Mouse (Mus musculus) megakaryocyte, adult 5-6 weeks (primary cell): ENCODE data around the gene Taf1c. TPM values are rescaled to one million over a fixed set of nuclear protein-coding genes. Genes with fewer than 3 reads are reported as not detected.

ENCODE experiments used
- ATAC-seq: 2 replicates; pipeline ENCODE4 v1.8.0; 2016; ENCODE audit warnings: mild to moderate bottlenecking, inconsistent platforms; ENCODE audit not compliant: poor library complexity, severe bottlenecking
- total RNA-seq, 2 experiments: library from RNA; stranded (forward) in 1 of 2; stranded (reverse) in 1 of 2; fragments of 153-499, 151-499 nt in 1 of 2; fragments of 221-1000, 200-1000 nt in 1 of 2; gene quantifications; 2 replicates each; pipeline versions ENCODE4 v1.2.3 to v1.2.4; 2015 to 2017

Taf1c gene
- total RNA-seq, 2 experiments from 2014 or later: 3.1 to 5.8 TPM

GRCm38 (mm10) chr8:119624916-119625315, 19.9 kb upstream of the Taf1c start:
- no peak for ATAC-seq

GRCm38 (mm10) chr8:119623744-119624143, 18.7 kb upstream of the Taf1c start:
- ATAC-seq: no peak

- no peak for ATAC-seq
Measured at GRCm38 (mm10) chr8:119623061-119623460, 18.0 kb upstream of the Taf1c start.

DNA sequence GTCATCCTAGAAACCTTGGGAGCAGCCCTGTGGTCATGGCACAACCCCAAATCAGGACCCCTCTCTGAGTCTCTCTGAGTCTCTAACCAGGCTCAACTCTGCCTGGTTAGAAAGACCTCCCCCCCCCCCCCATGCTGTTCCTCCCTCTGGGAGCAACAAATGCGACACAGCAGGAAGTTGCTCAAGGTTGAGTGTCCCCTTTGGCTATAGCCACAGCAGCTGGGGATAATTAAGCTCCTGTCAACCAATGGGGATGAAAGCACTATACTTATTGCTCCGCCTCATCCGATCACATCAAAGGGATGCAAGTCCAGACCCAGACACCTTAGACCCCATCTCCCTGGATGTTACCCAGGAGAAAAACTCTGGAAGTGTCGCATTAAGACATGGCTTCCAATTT, 17.5 kb upstream of the Taf1c start:
- ATAC-seq: no peak

DNA sequence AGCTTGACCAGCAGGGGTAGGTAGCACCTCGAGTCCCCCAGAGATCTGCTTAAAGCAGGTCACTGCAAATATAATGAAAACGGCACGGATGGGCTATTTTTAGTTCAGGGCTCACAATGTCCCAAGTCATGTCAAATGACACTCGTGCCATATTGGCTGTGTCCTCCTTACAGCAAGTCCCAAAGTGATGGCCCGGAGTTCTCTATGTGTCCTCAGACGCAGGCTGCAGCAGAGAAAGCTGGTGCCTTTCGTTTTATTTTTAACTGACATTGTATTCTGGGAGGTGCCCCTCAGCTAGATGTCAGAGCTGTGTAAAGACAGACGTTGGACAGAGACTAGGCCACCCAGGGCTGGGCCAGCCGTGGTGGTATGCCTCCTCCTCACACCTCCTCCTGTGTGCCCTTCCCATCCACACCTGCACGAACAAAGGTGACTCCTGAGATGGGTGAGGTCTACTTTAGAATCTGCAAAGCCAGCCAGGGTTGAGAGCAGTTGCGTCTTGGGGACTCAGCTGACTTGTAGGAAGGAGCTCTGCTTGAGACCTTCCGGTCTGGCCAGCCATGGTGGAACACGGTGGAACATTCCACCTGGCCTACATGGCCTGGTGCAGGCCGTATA, 15.9 kb upstream of the Taf1c start:
- no peak for ATAC-seq

DNA sequence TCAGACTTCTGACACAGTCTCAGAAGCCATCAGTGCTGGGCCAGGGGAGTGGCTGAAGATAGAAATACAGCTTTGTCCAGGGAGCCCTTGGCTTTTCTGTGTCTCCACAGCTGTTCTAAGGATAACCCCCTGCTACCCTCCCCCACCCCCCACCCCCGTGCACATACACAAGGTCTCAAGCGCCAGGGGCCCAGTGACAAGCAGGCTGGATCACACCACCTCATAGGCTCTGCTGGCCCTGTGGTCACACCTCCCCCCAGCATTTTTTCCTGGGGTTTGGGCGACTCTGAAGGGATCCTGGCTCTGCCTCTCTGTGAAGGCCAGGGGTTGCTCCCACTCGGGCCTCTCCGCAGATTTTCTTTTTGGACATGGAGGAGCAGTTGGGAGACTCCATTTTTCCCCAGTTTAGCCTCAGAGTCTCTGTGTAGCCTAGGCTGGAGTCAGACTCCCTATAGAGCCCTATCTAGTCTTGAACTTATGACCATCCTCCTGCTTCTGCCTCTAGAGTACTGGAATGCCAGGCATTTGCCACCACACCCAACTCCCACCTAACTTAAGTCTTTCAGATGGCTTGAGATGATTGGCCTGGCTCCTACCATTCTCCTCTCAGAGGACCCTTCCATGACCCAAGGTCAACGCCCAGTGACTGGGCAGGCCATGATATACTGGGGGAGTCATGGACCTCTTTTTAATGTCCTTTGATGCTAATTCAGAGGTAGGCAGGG, 15.3 kb upstream of the Taf1c start:
- no peak for ATAC-seq

GRCm38 (mm10) chr8:119618887-119619286, 13.9 kb upstream of the Taf1c start:
- ATAC-seq: no peak

DNA sequence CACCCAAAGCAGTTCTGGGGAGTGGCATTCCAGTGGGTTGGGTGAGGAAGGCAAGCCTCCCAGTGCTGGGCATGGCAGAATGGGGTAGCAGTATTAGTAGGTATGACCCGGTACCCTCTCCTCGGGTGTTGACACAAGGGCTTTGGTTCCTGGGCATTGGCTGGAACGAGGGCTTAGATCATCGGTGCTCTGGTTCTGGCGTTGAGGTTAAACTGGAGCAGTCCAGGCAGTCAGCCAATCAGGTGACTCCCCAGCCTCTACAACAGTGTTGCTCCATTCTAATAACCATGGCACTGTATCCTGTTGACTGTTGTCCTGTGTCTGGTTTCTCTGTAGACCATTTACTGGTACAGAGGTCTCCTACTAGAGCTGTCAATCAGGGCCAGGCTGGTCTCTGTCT, 12.6 kb upstream of the Taf1c start:
- no peak for ATAC-seq

- ATAC-seq: no peak
Measured at GRCm38 (mm10) chr8:119616811-119617210, 11.8 kb upstream of the Taf1c start.

DNA sequence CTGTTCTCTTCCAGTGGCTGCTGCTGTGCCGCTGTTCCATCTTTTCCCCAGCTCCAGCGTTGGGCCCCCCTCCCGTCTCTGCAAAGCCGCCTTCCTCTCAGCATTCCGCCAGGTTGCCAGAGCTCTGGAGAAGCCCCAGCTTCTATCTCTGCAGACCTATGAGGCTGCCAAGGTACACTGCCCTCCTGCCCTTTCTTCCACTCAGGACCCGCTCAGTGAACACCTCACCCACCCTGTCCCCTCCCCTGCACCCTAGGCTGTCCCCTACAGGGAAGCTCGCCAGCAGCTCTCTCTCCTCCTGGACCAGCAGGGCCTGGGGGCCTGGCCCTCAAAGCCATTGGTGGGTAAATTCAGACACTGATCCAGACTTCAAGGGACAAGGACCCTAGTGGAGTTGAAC, 11.3 kb upstream of the Taf1c start:
- no peak for ATAC-seq

- no peak for ATAC-seq
Measured at GRCm38 (mm10) chr8:119615096-119615495, 10.1 kb upstream of the Taf1c start.

DNA sequence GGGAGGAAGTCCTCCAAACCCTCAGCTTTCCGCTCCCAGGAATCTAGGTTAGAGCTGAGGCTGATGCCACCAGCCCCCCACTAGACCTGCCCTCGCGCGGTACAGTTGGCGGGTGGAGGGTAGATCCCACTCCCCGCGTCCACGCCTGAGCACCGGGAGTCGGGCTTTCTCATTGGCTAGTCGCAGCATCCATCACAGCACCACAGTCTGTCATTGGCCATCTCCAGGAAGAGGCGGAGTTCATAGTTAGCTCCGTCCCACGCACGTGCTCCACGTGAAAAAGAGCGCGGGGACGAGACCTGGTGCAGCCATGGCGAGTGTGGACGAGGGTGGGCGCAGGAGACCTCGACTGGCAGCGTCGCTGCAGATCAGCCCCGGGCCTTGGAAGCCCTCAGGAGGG, 7.4 kb upstream of the Taf1c start, which contains the start of gene Adad2:
Adad2 (plus strand) TSS at position 277 of the 400 bp plus-strand sequence.
- no peak for ATAC-seq

DNA sequence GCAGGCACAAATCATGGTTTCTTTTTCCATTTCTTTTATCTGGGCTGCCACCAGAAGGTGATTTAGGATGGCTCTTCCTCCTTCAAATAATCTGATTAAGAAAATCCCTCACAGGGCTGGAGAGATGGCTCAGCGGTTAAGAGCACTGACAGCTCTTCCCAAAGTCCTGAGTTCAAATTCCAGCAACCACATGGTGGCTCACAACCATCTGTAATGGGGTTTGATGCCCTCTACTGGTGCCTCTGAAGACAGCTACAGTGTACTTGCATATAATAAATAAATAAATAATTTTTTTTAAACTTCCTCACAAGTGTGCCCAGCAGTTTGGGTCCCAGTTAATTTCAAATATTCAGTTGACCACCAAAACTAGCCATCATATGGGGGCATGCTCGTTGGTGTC, 1.2 kb upstream of the Taf1c start:
- no peak for ATAC-seq

DNA sequence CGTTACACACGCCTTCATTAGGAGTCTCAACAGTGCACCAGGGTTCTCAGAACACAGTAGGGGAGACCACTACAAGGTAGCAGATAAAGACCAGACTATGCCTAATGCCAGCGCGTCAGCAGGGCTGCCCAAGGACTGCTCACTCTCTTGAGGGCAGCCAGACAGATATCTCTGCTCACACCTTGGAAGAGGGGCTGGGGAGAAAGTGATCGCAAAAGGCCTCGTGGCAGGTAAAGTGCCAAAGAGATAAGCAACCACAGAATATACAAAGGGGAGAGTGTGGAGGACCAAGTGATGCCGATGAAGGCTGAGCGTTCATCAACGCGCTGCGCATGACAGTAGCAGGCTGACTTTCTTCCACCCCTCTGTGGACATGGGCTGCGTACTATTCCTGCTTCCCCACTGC, 621 bp downstream of the Taf1c start:
- peak; percentile 30 for ATAC-seq

DNA sequence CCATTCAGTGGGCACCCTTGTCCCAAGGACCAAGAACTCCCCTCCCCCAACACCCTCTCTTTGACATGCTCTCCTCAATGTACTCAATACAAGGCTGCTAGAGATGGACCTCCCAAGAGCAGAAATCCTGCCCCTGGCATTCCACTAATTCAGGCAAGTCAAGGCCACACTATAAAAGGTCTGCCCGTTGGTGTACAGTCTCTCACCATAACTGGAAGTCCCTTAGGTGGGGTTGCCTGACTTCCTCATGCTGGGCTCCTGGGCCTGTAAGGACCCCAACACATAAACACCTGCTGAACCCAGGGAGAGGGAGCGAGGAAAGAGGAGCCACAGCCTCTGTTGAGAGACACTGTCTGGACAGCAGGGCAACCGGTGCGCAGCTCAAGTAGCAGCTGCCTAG, 1.3 kb downstream of the Taf1c start:
- no peak for ATAC-seq

- no peak for ATAC-seq
Measured at GRCm38 (mm10) chr8:119591456-119591855, 13.6 kb downstream of the Taf1c start.

- ATAC-seq: no peak
Measured at GRCm38 (mm10) chr8:119590348-119590747, 14.7 kb downstream of the Taf1c start.

DNA sequence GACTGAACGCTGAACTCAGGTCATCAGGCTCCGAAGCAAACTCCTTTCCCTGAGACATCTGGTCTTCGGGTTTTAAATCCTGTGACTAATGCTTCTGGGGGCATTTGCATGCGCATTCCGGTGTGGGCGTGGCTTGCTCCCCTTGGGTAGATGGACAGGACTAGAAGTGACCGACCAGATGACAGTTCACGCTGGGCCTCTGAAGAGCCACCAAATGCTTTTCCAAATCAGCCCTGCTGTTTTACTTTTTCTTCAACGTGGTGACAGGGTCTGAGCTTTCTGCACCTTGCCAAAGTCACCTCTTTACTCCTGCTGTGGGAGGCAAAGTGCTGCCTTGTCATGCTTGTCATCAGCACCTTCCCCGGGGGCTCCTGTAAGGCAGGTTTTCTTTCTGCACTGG, 16.2 kb downstream of the Taf1c start:
- no peak for ATAC-seq

- no peak for ATAC-seq
Measured at GRCm38 (mm10) chr8:119588321-119588720, 16.7 kb downstream of the Taf1c start.

DNA sequence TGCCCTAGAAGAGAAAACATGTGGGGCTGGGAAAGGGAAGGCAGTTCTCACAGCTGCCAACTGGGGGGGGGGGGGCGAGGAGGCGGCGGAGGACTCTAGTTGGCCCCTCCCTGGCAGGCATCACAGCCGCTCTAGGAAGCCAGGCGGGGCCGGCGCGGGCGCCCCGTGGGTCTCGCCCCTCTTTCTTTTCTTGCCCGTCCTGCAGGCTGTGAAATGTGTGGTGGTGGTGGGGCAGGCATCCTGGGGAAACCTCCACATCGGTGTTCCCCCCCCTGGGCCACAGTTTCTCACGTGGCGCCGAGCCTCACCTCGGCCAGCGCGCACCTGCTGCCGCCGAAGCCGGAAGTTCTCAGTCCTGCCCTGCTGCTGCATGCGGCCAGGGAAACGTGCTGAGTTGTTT, 19.1 kb downstream of the Taf1c start:
- ATAC-seq: peak; percentile 87

- ATAC-seq: no peak
Measured at GRCm38 (mm10) chr8:119580441-119581161, 24.4 kb downstream of the Taf1c start.

DNA sequence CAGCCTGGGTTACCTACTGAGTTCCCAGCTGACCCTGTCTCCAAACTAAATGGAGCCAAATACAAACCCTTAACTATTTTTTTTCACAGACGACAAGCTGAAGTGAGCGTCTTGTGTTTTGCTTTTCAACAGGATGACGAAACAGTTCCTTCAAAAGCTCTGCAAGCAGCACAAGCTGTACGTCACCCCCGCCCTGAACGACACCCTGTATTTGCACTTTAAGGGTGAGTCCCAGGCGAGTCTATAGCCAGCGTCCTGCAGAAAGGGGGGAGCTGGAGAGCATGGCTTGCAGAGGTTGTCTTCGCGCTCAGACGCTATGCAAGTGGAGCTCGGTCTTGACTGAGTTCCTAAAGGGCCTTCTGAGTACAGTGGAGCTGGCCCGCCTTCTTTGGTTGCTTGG, 25.9 kb downstream of the Taf1c start:
- no peak for ATAC-seq
